Mouse (Mus musculus): ENCODE results near the gene Bcas1.

- TF ChIP-seq CTCF (IDR thresholded peaks at IDR 0.05; ENCODE audit: borderline replicate concordance, insufficient read depth, low read length) (no peak), POLR2A (IDR thresholded peaks at IDR 0.05; ENCODE audit: low read depth, low read length) (no peak)
Observed at GRCm38 (mm10) chr2:170329921-170330320, 97.7 kb downstream of the Bcas1 start.
